Mouse (Mus musculus): ENCODE data around the gene Wdr86. TPM values are rescaled to one million over a fixed set of nuclear protein-coding genes. Genes with fewer than 3 reads are reported as not detected.

Wdr86 gene
- polyA plus RNA-seq, 1 experiment = 1.5 TPM

- no peak for TF ChIP-seq CTCF (IDR thresholded peaks at IDR 0.05; ENCODE audit: borderline replicate concordance, insufficient read depth, low read depth, low read length)
- TF ChIP-seq POLR2A (IDR thresholded peaks at IDR 0.05; ENCODE audit: borderline replicate concordance, insufficient read depth, low read length) = no peak
- H3K4me3 ChIP-seq (replicated peaks; ENCODE audit: insufficient read depth, low read depth, low read length) = no peak overlapping the region
- H3K27me3 ChIP-seq (ENCODE audit: control insufficient read depth, insufficient read depth, low read length) = no peaks in the 10 kb centered on the region
- 0 out of 2 replicates have a peak, but pooled peaks cover 2% of the 10 kb centered on the region for H3K4me1 ChIP-seq (ENCODE audit: control insufficient read depth, insufficient read depth, low read length)
- DNase-seq = no peak
- H3K27ac ChIP-seq (ENCODE audit: insufficient read depth, low read length) = no peak overlapping the region
- 73% methylated on average over 3 of the region's 3 CpGs for WGBS
Observed at GRCm38 (mm10) chr5:24756931-24757330, 26.4 kb upstream of the Wdr86 start.

GRCm38 (mm10) chr5:24752175-24752498, 21.6 kb upstream of the Wdr86 start:
- TF ChIP-seq CTCF (IDR thresholded peaks at IDR 0.05; ENCODE audit: borderline replicate concordance, insufficient read depth, low read depth, low read length) = no peak
- 28% methylated on average over 2 of the region's 2 CpGs for WGBS
- Histone ChIP-seq H3K27ac (ENCODE audit: insufficient read depth, low read length) (no peak overlapping the region), H3K4me3 (replicated peaks; ENCODE audit: insufficient read depth, low read depth, low read length) (no peak overlapping the region), H3K27me3 (ENCODE audit: control insufficient read depth, insufficient read depth, low read length) (no peaks in the 10 kb centered on the region), H3K4me1 (ENCODE audit: control insufficient read depth, insufficient read depth, low read length) (peaks cover 9% of the 10 kb centered on the region; the same call in 1 of the 2 replicates)
- DNase-seq = no peak

GRCm38 (mm10) chr5:24751305-24752174, 21.0 kb upstream of the Wdr86 start:
- Histone ChIP-seq H3K27ac (ENCODE audit: insufficient read depth, low read length) (0 out of 2 replicates have a peak overlapping the region, but pooled peaks have one; percentile 27), H3K4me1 (ENCODE audit: control insufficient read depth, insufficient read depth, low read length) (peaks cover 9% of the 10 kb centered on the region; the same call in 1 of the 2 replicates), H3K4me3 (replicated peaks; ENCODE audit: insufficient read depth, low read depth, low read length) (peak overlapping the region; percentile 52), H3K27me3 (ENCODE audit: control insufficient read depth, insufficient read depth, low read length) (no peaks in the 10 kb centered on the region)
- DNase-seq = peak; percentile 24 to 44
- 11% methylated on average over 25 of the region's 25 CpGs for WGBS
- TF ChIP-seq POLR2A (IDR thresholded peaks at IDR 0.05; ENCODE audit: borderline replicate concordance, insufficient read depth, low read length) (no peak), CTCF (IDR thresholded peaks at IDR 0.05; ENCODE audit: borderline replicate concordance, insufficient read depth, low read depth, low read length) (no peak)

DNA sequence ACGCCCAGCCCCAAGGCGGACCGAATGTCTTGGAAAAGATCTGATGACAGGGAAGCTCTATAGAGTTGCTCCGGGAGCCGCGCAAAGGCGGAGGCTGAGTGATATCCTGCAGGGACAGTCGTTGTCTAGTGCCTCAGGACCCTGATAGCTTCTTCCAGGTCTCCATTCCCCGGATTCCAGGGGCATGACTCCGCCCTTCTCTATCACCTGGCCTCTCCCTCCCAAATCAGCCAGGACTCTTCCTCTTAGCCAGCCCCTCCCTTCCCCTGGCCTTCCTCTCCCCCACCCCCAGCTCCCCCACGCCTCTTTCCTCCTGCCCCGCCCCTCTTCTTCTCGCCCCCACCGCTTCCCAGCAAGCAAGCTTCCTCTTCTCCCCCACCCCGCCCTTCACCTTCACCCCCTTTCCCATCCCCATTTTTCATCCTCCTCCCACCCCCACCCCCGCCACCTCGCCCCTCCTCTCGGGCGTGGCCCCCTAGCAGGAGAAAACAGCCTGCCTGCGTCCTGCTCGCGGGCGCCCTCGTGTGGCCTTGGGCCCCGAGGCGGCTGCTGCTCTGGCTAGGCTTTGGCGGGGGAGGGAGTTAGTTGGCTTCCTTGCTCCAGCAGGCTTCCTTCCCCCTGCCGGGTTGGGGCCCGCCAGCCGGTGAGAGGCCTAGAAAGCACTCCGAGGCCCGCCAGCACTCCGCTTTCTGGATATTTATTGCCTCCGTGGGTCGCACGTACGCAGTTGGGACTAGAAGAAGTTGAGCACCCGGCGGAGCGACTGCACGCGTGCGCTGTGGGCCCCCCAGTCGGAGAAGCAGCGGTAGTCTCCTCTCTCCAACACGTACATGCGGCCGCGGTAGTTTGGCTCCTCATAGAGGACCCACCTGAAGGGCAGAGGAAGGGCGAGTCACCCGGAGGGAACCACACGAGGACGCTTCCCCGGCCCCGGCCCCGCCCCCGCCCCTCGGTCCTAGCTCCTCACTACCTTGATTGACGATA, 20.1 kb upstream of the Wdr86 start:
- Histone ChIP-seq H3K27me3 (ENCODE audit: control insufficient read depth, insufficient read depth, low read length) (no peaks in the 10 kb centered on the region), H3K27ac (ENCODE audit: insufficient read depth, low read length) (peak overlapping the region; percentile 96), H3K4me1 (ENCODE audit: control insufficient read depth, insufficient read depth, low read length) (peaks cover 9% of the 10 kb centered on the region; the same call in 1 of the 2 replicates), H3K4me3 (replicated peaks; ENCODE audit: insufficient read depth, low read depth, low read length) (peak overlapping the region; percentile 52)
- 2% methylated on average over 58 of the region's 59 CpGs for WGBS
- TF ChIP-seq CTCF (IDR thresholded peaks at IDR 0.05; ENCODE audit: borderline replicate concordance, insufficient read depth, low read depth, low read length) (peak; percentile 69), POLR2A (IDR thresholded peaks at IDR 0.05; ENCODE audit: borderline replicate concordance, insufficient read depth, low read length) (peak; percentile 62; the same call in 1 of the 2 replicates)
- peak; percentile 87 to 89 for DNase-seq

- DNase-seq = no peak
- WGBS = 69% methylated on average over 5 of the region's 5 CpGs
- Histone ChIP-seq H3K27ac (ENCODE audit: insufficient read depth, low read length) (no peak overlapping the region), H3K4me1 (ENCODE audit: control insufficient read depth, insufficient read depth, low read length) (peaks cover 9% of the 10 kb centered on the region; the same call in 1 of the 2 replicates), H3K27me3 (ENCODE audit: control insufficient read depth, insufficient read depth, low read length) (no peaks in the 10 kb centered on the region), H3K4me3 (replicated peaks; ENCODE audit: insufficient read depth, low read depth, low read length) (peak overlapping the region; percentile 52)
- TF ChIP-seq CTCF (IDR thresholded peaks at IDR 0.05; ENCODE audit: borderline replicate concordance, insufficient read depth, low read depth, low read length) (no peak), POLR2A (IDR thresholded peaks at IDR 0.05; ENCODE audit: borderline replicate concordance, insufficient read depth, low read length) (no peak)
Observed at GRCm38 (mm10) chr5:24749731-24750130, 19.2 kb upstream of the Wdr86 start.

DNA sequence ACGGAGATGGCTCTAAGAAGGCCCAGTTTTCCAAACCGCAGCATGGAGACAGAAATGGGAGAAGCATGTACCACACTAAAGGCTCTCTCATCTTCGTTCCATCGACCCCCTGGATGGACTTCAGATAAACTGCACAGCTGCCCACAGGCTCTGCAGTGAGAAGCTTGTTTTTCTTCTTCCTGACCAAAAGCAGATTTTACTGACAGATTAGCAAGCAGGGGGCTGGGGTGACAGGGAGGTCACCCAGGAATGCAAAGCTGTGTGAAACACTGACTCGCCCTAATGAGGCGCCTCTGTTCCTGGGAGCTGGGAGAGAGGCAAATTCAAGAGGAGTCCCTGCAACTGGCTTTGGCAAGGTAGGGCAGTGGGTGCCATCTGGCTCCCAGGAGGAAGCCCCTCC, 17.0 kb upstream of the Wdr86 start:
- Histone ChIP-seq H3K4me3 (replicated peaks; ENCODE audit: insufficient read depth, low read depth, low read length) (no peak overlapping the region), H3K27me3 (ENCODE audit: control insufficient read depth, insufficient read depth, low read length) (no peaks in the 10 kb centered on the region), H3K27ac (ENCODE audit: insufficient read depth, low read length) (no peak overlapping the region), H3K4me1 (ENCODE audit: control insufficient read depth, insufficient read depth, low read length) (peaks cover 9% of the 10 kb centered on the region; the same call in 1 of the 2 replicates)
- TF ChIP-seq CTCF (IDR thresholded peaks at IDR 0.05; ENCODE audit: borderline replicate concordance, insufficient read depth, low read depth, low read length) = no peak
- TF ChIP-seq POLR2A (IDR thresholded peaks at IDR 0.05; ENCODE audit: borderline replicate concordance, insufficient read depth, low read length) = no peak
- 32% methylated on average over 6 of the region's 6 CpGs for WGBS
- DNase-seq = no peak

DNA sequence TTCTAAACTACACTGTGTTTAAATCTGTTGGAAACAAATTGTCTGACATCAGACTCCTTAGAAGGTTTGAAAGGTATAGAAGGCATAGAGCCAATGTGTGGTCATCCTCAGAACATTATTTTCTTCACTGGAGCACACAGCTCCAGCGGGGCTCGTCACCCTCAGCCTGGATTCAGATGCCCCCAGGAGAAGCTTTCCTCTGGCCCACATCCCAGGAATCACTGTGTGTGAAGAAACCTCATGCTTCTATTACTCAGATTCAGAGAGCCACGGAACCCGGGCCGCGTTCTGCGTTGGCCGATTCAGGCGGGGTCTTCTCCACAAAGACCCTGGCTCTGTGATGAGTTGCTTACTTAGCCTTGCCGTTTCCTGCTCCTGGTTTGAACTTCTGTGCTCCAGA, 13.4 kb upstream of the Wdr86 start:
- DNase-seq = no peak
- H3K27ac ChIP-seq (ENCODE audit: insufficient read depth, low read length) = no peak overlapping the region
- TF ChIP-seq CTCF (IDR thresholded peaks at IDR 0.05; ENCODE audit: borderline replicate concordance, insufficient read depth, low read depth, low read length) (no peak), POLR2A (IDR thresholded peaks at IDR 0.05; ENCODE audit: borderline replicate concordance, insufficient read depth, low read length) (no peak)
- no peaks in the 10 kb centered on the region for H3K27me3 ChIP-seq (ENCODE audit: control insufficient read depth, insufficient read depth, low read length)
- no peak overlapping the region for H3K4me3 ChIP-seq (replicated peaks; ENCODE audit: insufficient read depth, low read depth, low read length)
- no peaks in the 10 kb centered on the region; the same call in 1 of the 2 replicates for H3K4me1 ChIP-seq (ENCODE audit: control insufficient read depth, insufficient read depth, low read length)
- 54% methylated on average over 10 of the region's 10 CpGs for WGBS
